ENCODE assay signal across 8 mouse cellular contexts in genomic region chr2:153014758-153015593, GRCm38 (mm10). TPM values are rescaled to one million over a fixed set of nuclear protein-coding genes. Genes with fewer than 3 reads are reported as not detected.
DNase-seq lines count a peak whose midpoint lies in the region; ATAC-seq lines count a peak whose summit lies in the region.

Pdrg1 (minus strand) TSS chr2:153015427.

- no peaks in the 10 kb centered on the region for H3K27me3 ChIP-seq in forebrain, embryonic 14.5 days (replicated peaks; ENCODE audit: control insufficient read depth, insufficient read depth, low read length)
- peaks cover 6% of the 10 kb centered on the region for H3K27me3 ChIP-seq in neural tube, embryonic 15.5 days (replicated peaks)

- H3K4me3 ChIP-seq in forebrain, embryonic 14.5 days (ENCODE audit: low read depth, low read length) = peak within 1 kb of the TSS; percentile 81
- H3K4me3 ChIP-seq in neural tube, embryonic 15.5 days (replicated peaks) = peak within 1 kb of the TSS; percentile 95

- 2% methylated on average over 54 of the region's 54 CpGs for WGBS in forebrain, embryonic 14.5 days
- WGBS in neural tube, embryonic 15.5 days = 2% methylated on average over 54 of the region's 54 CpGs

- peak within 1 kb of the TSS; percentile 23 for H3K27ac ChIP-seq in forebrain, embryonic 14.5 days (ENCODE audit: low read depth, low read length)
- peak within 1 kb of the TSS; percentile 76 for H3K27ac ChIP-seq in neural tube, embryonic 15.5 days (replicated peaks)

- DNase-seq in ES-CJ7 (ENCODE audit: low read depth, low spot score) = peak; percentile 95
- DNase-seq in cerebellum, adult 11 months = peak; percentile 97
- DNase-seq in forebrain, embryonic 14.5 days (ENCODE audit: low spot score) = peak; percentile 97
- peak; percentile 96 for DNase-seq in heart, postnatal 14 days
- peak; percentile 94 for DNase-seq in layer of hippocampus, adult 11-12 months (ENCODE audit: low spot score)
- DNase-seq in lung, adult 18-20 months = peak; percentile 93 to 95
- peak; percentile 94 for DNase-seq in testis, postnatal 14 days (ENCODE audit: low spot score)

- peak within 1 kb of the TSS; percentile 83 for H3K9ac ChIP-seq in forebrain, embryonic 14.5 days (ENCODE audit: low read length)
- peak within 1 kb of the TSS; percentile 83 for H3K9ac ChIP-seq in neural tube, embryonic 15.5 days (replicated peaks)

- H3K4me1 ChIP-seq in forebrain, embryonic 14.5 days (ENCODE audit: control insufficient read depth, insufficient read depth, low read length) = peaks cover 12% of the 10 kb centered on the region
- H3K4me1 ChIP-seq in neural tube, embryonic 15.5 days = peaks cover 27% of the 10 kb centered on the region

- peak within 1 kb of the TSS; percentile 85 for H3K4me2 ChIP-seq in forebrain, embryonic 14.5 days (ENCODE audit: low read length)
- peak within 1 kb of the TSS; percentile 88 for H3K4me2 ChIP-seq in neural tube, embryonic 15.5 days

- intact Hi-C loops in heart, postnatal 14 days (cut with DNase I) = loop anchor here (1.0 to 10.0 kb wide), 3 partner anchors 101 to 340 kb away; no protein-coding TSS in a partner anchor

- H3K36me3 ChIP-seq in forebrain, embryonic 14.5 days (ENCODE audit: control insufficient read depth, insufficient read depth, low read length) = peaks cover 23% of the 10 kb centered on the region
- peaks cover 37% of the 10 kb centered on the region for H3K36me3 ChIP-seq in neural tube, embryonic 15.5 days

- ATAC-seq in forebrain, embryonic 14.5 days = peak; percentile 96
- ATAC-seq in neural tube, embryonic 15.5 days (ENCODE audit: low FRiP score) = peak; percentile 95

- H3K9me3 ChIP-seq in forebrain, embryonic 14.5 days (replicated peaks; ENCODE audit: control insufficient read depth, low read length) = no peaks in the 10 kb centered on the region
- no peaks in the 10 kb centered on the region for H3K9me3 ChIP-seq in neural tube, embryonic 15.5 days (replicated peaks)

RNA-seq across cellular contexts. Expression of gene Pdrg1, which starts in this region (rescaled TPM):
- 108 and 118 TPM in 2 replicates for polyA plus RNA-seq in forebrain, embryonic 14.5 days (2014; fragmentation: Nextera tagmentation; extraction: Ambion mirVana)
- 10 to 100 TPM; 91.1 to 98.4 TPM for total RNA-seq in heart, postnatal 14 days (2021)
- 240 and 256 TPM in 2 replicates for polyA plus RNA-seq in neural tube, embryonic 15.5 days (2015; fragmentation: Nextera tagmentation; extraction: Ambion mirVana)

Comparison
In these comparisons a context has a peak if more than half of its experiments do, and no peak if none do; other contexts are left out.
1. Peak in every context shown above with its lines: DNase-seq, ATAC-seq, H3K4me3 ChIP-seq and H3K27ac ChIP-seq.